Mouse (Mus musculus) kidney, embryonic 15.5 days (tissue): ENCODE measurements around the gene Oprd1. TPM values are rescaled to one million over a fixed set of nuclear protein-coding genes. Genes with fewer than 3 reads are reported as not detected.

Experiments used
- ATAC-seq: fragments of 200-750 bp; cut with Nextera tagmentation; replicated peaks from 2 replicates; pipeline ENCODE4 v1.8.0; 2017; ENCODE audit warnings: moderate TSS enrichment; ENCODE audit not compliant: low FRiP score
- H3K27ac ChIP-seq: fragments of 300-500 bp; sonication (generic); 2 replicates; pipeline ENCODE4 v1.5.1; 2015; ENCODE audit warnings: mild to moderate bottlenecking, inconsistent platforms
- H3K27me3 ChIP-seq: fragments of 300-500 bp; sonication (generic); 2 replicates; pipeline ENCODE4 v1.6.1; 2015; ENCODE audit warnings: inconsistent platforms
- H3K36me3 ChIP-seq: fragments of 300-500 bp; sonication (generic); 2 replicates; pipeline ENCODE4 v1.6.1; 2015; ENCODE audit warnings: inconsistent platforms
- H3K4me1 ChIP-seq: fragments of 300-500 bp; sonication (generic); 2 replicates; pipeline ENCODE4 v1.6.1; 2015; ENCODE audit warnings: inconsistent platforms
- H3K4me2 ChIP-seq: fragments of 300-500 bp; sonication (generic); 2 replicates; pipeline ENCODE4 v1.6.1; 2015; ENCODE audit warnings: moderate library complexity, mild to moderate bottlenecking, inconsistent platforms
- H3K4me3 ChIP-seq: fragments of 300-500 bp; sonication (generic); replicated peaks from 2 replicates; pipeline ENCODE4 v1.5.1; 2015; ENCODE audit warnings: mild to moderate bottlenecking, inconsistent platforms
- H3K9ac ChIP-seq: fragments of 300-500 bp; sonication (generic); 2 replicates; pipeline ENCODE4 v1.6.1; 2015; ENCODE audit warnings: mild to moderate bottlenecking, inconsistent platforms
- H3K9me3 ChIP-seq: fragments of 300-500 bp; sonication (generic); replicated peaks from 2 replicates; pipeline ENCODE4 v1.6.1; 2016; ENCODE audit warnings: inconsistent platforms
- WGBS: fragments of 180-500 bp; shearing (Covaris S2); methylation state at CpG from one replicate; pipeline ENCODE4 v1.1.7; 2015; ENCODE audit warnings: mixed read lengths; 5-methylcytosine and 5-hydroxymethylcytosine counted together
- polyA plus RNA-seq: library from polyadenylated mRNA; unstranded; fragments of >200 nt; fragmentation: Nextera tagmentation; extraction: Ambion mirVana; gene quantifications from 2 replicates; pipeline ENCODE4 v1.2.1, GENCODE M21; 2015

Oprd1 gene
- polyA plus RNA-seq, 1 experiment from 2014 or later = 0.23 TPM

GRCm38 (mm10) chr4:132077445-132077844, 66.8 kb downstream of the Oprd1 start:
- H3K36me3 ChIP-seq = no peaks in the 10 kb centered on the region
- no peak overlapping the region for H3K4me3 ChIP-seq
- no peak overlapping the region for H3K27ac ChIP-seq
- no peak overlapping the region for H3K4me2 ChIP-seq
- no peak overlapping the region for H3K9ac ChIP-seq
- H3K9me3 ChIP-seq = no peaks in the 10 kb centered on the region
- no peak; the same call in 1 of the 2 replicates for ATAC-seq
- H3K27me3 ChIP-seq = 0 out of 2 replicates have a peak, but pooled peaks cover 5% of the 10 kb centered on the region
- peaks cover 54% of the 10 kb centered on the region for H3K4me1 ChIP-seq
- WGBS = 76% methylated on average over 7 of the region's 7 CpGs

- H3K27ac ChIP-seq = peak overlapping the region; percentile 73
- peak; percentile 26; the same call in 1 of the 2 replicates for ATAC-seq
- 27% methylated on average over 20 of the region's 20 CpGs for WGBS
- peaks cover 54% of the 10 kb centered on the region for H3K4me1 ChIP-seq
- H3K4me3 ChIP-seq = no peak overlapping the region
- H3K36me3 ChIP-seq = no peaks in the 10 kb centered on the region
- H3K9me3 ChIP-seq = no peaks in the 10 kb centered on the region
- no peak overlapping the region for H3K9ac ChIP-seq
- peak overlapping the region; percentile 10 for H3K4me2 ChIP-seq
- H3K27me3 ChIP-seq = 0 out of 2 replicates have a peak, but pooled peaks cover 6% of the 10 kb centered on the region
Observed at GRCm38 (mm10) chr4:132076480-132077405, 67.5 kb downstream of the Oprd1 start.

- Histone ChIP-seq H3K9me3 (no peaks in the 10 kb centered on the region), H3K4me2 (peak overlapping the region; percentile 97), H3K27me3 (0 out of 2 replicates have a peak, but pooled peaks cover 7% of the 10 kb centered on the region), H3K4me1 (peaks cover 55% of the 10 kb centered on the region), H3K27ac (peak overlapping the region; percentile 73), H3K9ac (no peak overlapping the region), H3K36me3 (no peaks in the 10 kb centered on the region), H3K4me3 (peak overlapping the region; percentile 64)
- ATAC-seq = no peak
- WGBS = 31% methylated on average over 1 of the region's 1 CpGs
Observed at GRCm38 (mm10) chr4:132075796-132076195, 68.5 kb downstream of the Oprd1 start.

- peak within 1 kb of the TSS; percentile 74 for H3K9ac ChIP-seq
- peak within 1 kb of the TSS; percentile 97 for H3K4me2 ChIP-seq
- 0 out of 2 replicates have a peak, but pooled peaks cover 8% of the 10 kb centered on the region for H3K27me3 ChIP-seq
- H3K9me3 ChIP-seq = no peaks in the 10 kb centered on the region
- ATAC-seq = peak; percentile 95
- WGBS = 2% methylated on average over 47 of the region's 47 CpGs
- no peaks in the 10 kb centered on the region for H3K36me3 ChIP-seq
- H3K4me1 ChIP-seq = peaks cover 59% of the 10 kb centered on the region
- peak within 1 kb of the TSS; percentile 64 for H3K4me3 ChIP-seq
- peak within 1 kb of the TSS; percentile 73 for H3K27ac ChIP-seq
Observed at GRCm38 (mm10) chr4:132074933-132075769, 69.1 kb downstream of the Oprd1 start, which contains the start of gene Epb41. Gene Epb41, minus strand, starts transcription at chr4:132075321.

GRCm38 (mm10) chr4:132074077-132074932, 70.0 kb downstream of the Oprd1 start, which contains the start of gene Gm10300:
Gene Gm10300, plus strand, starts transcription at chr4:132074697.
- Histone ChIP-seq H3K36me3 (no peaks in the 10 kb centered on the region), H3K9me3 (no peaks in the 10 kb centered on the region), H3K4me3 (peak within 1 kb of the TSS; percentile 64), H3K4me2 (peak within 1 kb of the TSS; percentile 97), H3K4me1 (peaks cover 56% of the 10 kb centered on the region), H3K27ac (peak within 1 kb of the TSS; percentile 73), H3K9ac (peak within 1 kb of the TSS; percentile 74), H3K27me3 (0 out of 2 replicates have a peak, but pooled peaks cover 8% of the 10 kb centered on the region)
- ATAC-seq = peak; percentile 38; the same call in 1 of the 2 replicates
- under 1% methylated on average over 36 of the region's 42 CpGs for WGBS

- Histone ChIP-seq H3K27me3 (0 out of 2 replicates have a peak, but pooled peaks cover 8% of the 10 kb centered on the region), H3K27ac (no peak overlapping the region), H3K4me3 (no peak overlapping the region), H3K4me1 (peaks cover 56% of the 10 kb centered on the region), H3K9ac (no peak overlapping the region), H3K36me3 (no peaks in the 10 kb centered on the region), H3K9me3 (no peaks in the 10 kb centered on the region), H3K4me2 (no peak overlapping the region)
- no peak for ATAC-seq
- 84% methylated on average over 6 of the region's 6 CpGs for WGBS
Observed at GRCm38 (mm10) chr4:132072946-132073345, 71.3 kb downstream of the Oprd1 start.

- Histone ChIP-seq H3K36me3 (no peaks in the 10 kb centered on the region), H3K4me1 (peaks cover 53% of the 10 kb centered on the region), H3K27ac (no peak overlapping the region), H3K27me3 (0 out of 2 replicates have a peak, but pooled peaks cover 8% of the 10 kb centered on the region), H3K9ac (no peak overlapping the region), H3K4me3 (no peak overlapping the region), H3K9me3 (no peaks in the 10 kb centered on the region), H3K4me2 (no peak overlapping the region)
- WGBS = 69% methylated on average over 3 of the region's 3 CpGs
- ATAC-seq = no peak
Observed at GRCm38 (mm10) chr4:132072156-132072555, 72.1 kb downstream of the Oprd1 start.

GRCm38 (mm10) chr4:132071674-132072073, 72.6 kb downstream of the Oprd1 start:
- 90% methylated on average over 2 of the region's 2 CpGs for whole genome bisulfite sequencing
- H3K9me3 ChIP-seq = no peaks in the 10 kb centered on the region
- 0 out of 2 replicates have a peak, but pooled peaks cover 8% of the 10 kb centered on the region for H3K27me3 ChIP-seq
- H3K4me1 ChIP-seq = peaks cover 50% of the 10 kb centered on the region
- no peaks in the 10 kb centered on the region for H3K36me3 ChIP-seq
- H3K4me2 ChIP-seq = no peak overlapping the region
- no peak for ATAC-seq
- H3K4me3 ChIP-seq = no peak overlapping the region
- no peak overlapping the region for H3K9ac ChIP-seq
- no peak overlapping the region for H3K27ac ChIP-seq

- Histone ChIP-seq H3K9ac (no peak overlapping the region), H3K9me3 (no peaks in the 10 kb centered on the region), H3K4me3 (no peak overlapping the region), H3K4me1 (peaks cover 38% of the 10 kb centered on the region), H3K36me3 (no peaks in the 10 kb centered on the region), H3K4me2 (no peak overlapping the region), H3K27ac (no peak overlapping the region), H3K27me3 (0 out of 2 replicates have a peak, but pooled peaks cover 8% of the 10 kb centered on the region)
- WGBS = 73% methylated on average over 2 of the region's 2 CpGs
- ATAC-seq = no peak
Observed at GRCm38 (mm10) chr4:132067938-132068235, 76.4 kb downstream of the Oprd1 start.

- no peak overlapping the region for H3K4me3 ChIP-seq
Observed at GRCm38 (mm10) chr4:132067112-132067937, 77.0 kb downstream of the Oprd1 start.

More at GRCm38 (mm10) chr4:132067112-132067937, 77.0 kb downstream of the Oprd1 start:
- no peaks in the 10 kb centered on the region for H3K9me3 ChIP-seq
- H3K27me3 ChIP-seq = 0 out of 2 replicates have a peak, but pooled peaks cover 3% of the 10 kb centered on the region
- 85% methylated on average over 14 of the region's 14 CpGs for WGBS
- no peak overlapping the region for H3K9ac ChIP-seq
- peaks cover 38% of the 10 kb centered on the region for H3K4me1 ChIP-seq
- no peaks in the 10 kb centered on the region for H3K36me3 ChIP-seq
- H3K4me2 ChIP-seq = no peak overlapping the region
- no peak for ATAC-seq
- no peak overlapping the region for H3K27ac ChIP-seq
